Mouse (Mus musculus): ENCODE results near the gene Tmem198b. TPM values are rescaled to one million over a fixed set of nuclear protein-coding genes. Genes with fewer than 3 reads are reported as not detected.
"Not testable (repeated sequence)": the region's sequence is repeated elsewhere in the genome, so short reads cannot be mapped to it uniquely, and the experiment has no call there.

Gene Tmem198b
- 14.9 and 18.8 TPM in 2 replicates for polyA plus RNA-seq (2015; fragmentation: Nextera tagmentation; extraction: Ambion mirVana)

GRCm38 (mm10) chr10:128804271-128805091 lies at the start of gene Tmem198b:
Gene Tmem198b, minus strand, starts transcription at chr10:128804370.
- H3K9me3 ChIP-seq (replicated peaks) = no peaks in the 10 kb centered on the region
- WGBS = under 1% methylated on average over 28 of the region's 28 CpGs
- peaks cover 49% of the 10 kb centered on the region for H3K4me1 ChIP-seq (replicated peaks)
- H3K9ac ChIP-seq = peak within 1 kb of the TSS; percentile 85
- H3K27me3 ChIP-seq = no peaks in the 10 kb centered on the region
- peaks cover 25% of the 10 kb centered on the region; the same call in 1 of the 2 replicates for H3K36me3 ChIP-seq
- peak within 1 kb of the TSS; percentile 99 for H3K27ac ChIP-seq
- peak within 1 kb of the TSS; percentile 82 for H3K4me3 ChIP-seq
- ATAC-seq (replicated peaks; ENCODE audit: insufficient number of reproducible peaks, insufficient read depth, low FRiP score, low read depth) = peak; percentile 50
- peak within 1 kb of the TSS; percentile 93 for H3K4me2 ChIP-seq

- no peak for ATAC-seq (replicated peaks; ENCODE audit: insufficient number of reproducible peaks, insufficient read depth, low FRiP score, low read depth)
- Histone ChIP-seq H3K27ac (no peak overlapping the region), H3K9me3 (replicated peaks) (no peaks in the 10 kb centered on the region), H3K36me3 (peaks cover 61% of the 10 kb centered on the region), H3K27me3 (no peaks in the 10 kb centered on the region), H3K4me2 (no peak overlapping the region), H3K4me3 (no peak overlapping the region), H3K4me1 (replicated peaks) (no peaks in the 10 kb centered on the region), H3K9ac (no peak overlapping the region)
- WGBS = 82% methylated on average over 3 of the region's 3 CpGs
Observed at GRCm38 (mm10) chr10:128850339-128850738, 46.2 kb upstream of the Tmem198b start.

- ATAC-seq (replicated peaks; ENCODE audit: insufficient number of reproducible peaks, insufficient read depth, low FRiP score, low read depth) = no peak
- Histone ChIP-seq H3K9me3 (replicated peaks) (no peaks in the 10 kb centered on the region), H3K4me1 (replicated peaks) (0 out of 2 replicates have a peak, but pooled peaks cover 2% of the 10 kb centered on the region), H3K27me3 (no peaks in the 10 kb centered on the region), H3K36me3 (peaks cover 66% of the 10 kb centered on the region), H3K4me3 (no peak overlapping the region), H3K27ac (no peak overlapping the region), H3K9ac (no peak overlapping the region), H3K4me2 (no peak overlapping the region)
- WGBS = 71% methylated on average over 2 of the region's 2 CpGs
Observed at GRCm38 (mm10) chr10:128848426-128848825, 44.3 kb upstream of the Tmem198b start.

GRCm38 (mm10) chr10:128846664-128847063 lies 42.5 kb upstream of the Tmem198b start:
- no peak for ATAC-seq (replicated peaks; ENCODE audit: insufficient number of reproducible peaks, insufficient read depth, low FRiP score, low read depth)
- H3K9me3 ChIP-seq (replicated peaks) = no peaks in the 10 kb centered on the region
- WGBS = 96% methylated on average over 4 of the region's 4 CpGs
- peaks cover 74% of the 10 kb centered on the region for H3K36me3 ChIP-seq
- no peak overlapping the region for H3K4me3 ChIP-seq
- H3K9ac ChIP-seq = no peak overlapping the region
- H3K27me3 ChIP-seq = no peaks in the 10 kb centered on the region
- 0 out of 2 replicates have a peak, but pooled peaks cover 2% of the 10 kb centered on the region for H3K4me1 ChIP-seq (replicated peaks)
- no peak overlapping the region for H3K27ac ChIP-seq
- H3K4me2 ChIP-seq = no peak overlapping the region

GRCm38 (mm10) chr10:128845516-128845915 lies 41.3 kb upstream of the Tmem198b start:
- no peak overlapping the region for H3K9ac ChIP-seq
- no peak overlapping the region for H3K4me3 ChIP-seq
- no peak overlapping the region for H3K4me2 ChIP-seq
- 0 out of 2 replicates have a peak, but pooled peaks cover 2% of the 10 kb centered on the region for H3K4me1 ChIP-seq (replicated peaks)
- H3K36me3 ChIP-seq = peaks cover 81% of the 10 kb centered on the region
- no peak overlapping the region for H3K27ac ChIP-seq
- no peaks in the 10 kb centered on the region for H3K27me3 ChIP-seq
- WGBS = 76% methylated on average over 2 of the region's 2 CpGs
- no peak for ATAC-seq (replicated peaks; ENCODE audit: insufficient number of reproducible peaks, insufficient read depth, low FRiP score, low read depth)
- H3K9me3 ChIP-seq (replicated peaks) = no peaks in the 10 kb centered on the region

GRCm38 (mm10) chr10:128843260-128843659 lies 39.1 kb upstream of the Tmem198b start:
- Histone ChIP-seq H3K4me1 (replicated peaks) (0 out of 2 replicates have a peak, but pooled peaks cover 2% of the 10 kb centered on the region), H3K4me3 (no peak overlapping the region), H3K27me3 (no peaks in the 10 kb centered on the region), H3K4me2 (no peak overlapping the region), H3K36me3 (peaks cover 77% of the 10 kb centered on the region), H3K9ac (no peak overlapping the region), H3K27ac (no peak overlapping the region), H3K9me3 (replicated peaks) (no peaks in the 10 kb centered on the region)
- no peak for ATAC-seq (replicated peaks; ENCODE audit: insufficient number of reproducible peaks, insufficient read depth, low FRiP score, low read depth)
- 93% methylated on average over 5 of the region's 5 CpGs for WGBS

- H3K4me2 ChIP-seq = no peak overlapping the region
- H3K4me3 ChIP-seq = no peak overlapping the region
- H3K27ac ChIP-seq = no peak overlapping the region
- no peak overlapping the region for H3K9ac ChIP-seq
- H3K4me1 ChIP-seq (replicated peaks) = 0 out of 2 replicates have a peak, but pooled peaks cover 2% of the 10 kb centered on the region
- ATAC-seq (replicated peaks; ENCODE audit: insufficient number of reproducible peaks, insufficient read depth, low FRiP score, low read depth) = no peak
- H3K36me3 ChIP-seq = peaks cover 72% of the 10 kb centered on the region
- H3K9me3 ChIP-seq (replicated peaks) = no peaks in the 10 kb centered on the region
- H3K27me3 ChIP-seq = no peaks in the 10 kb centered on the region
Observed at GRCm38 (mm10) chr10:128840612-128841011, 36.4 kb upstream of the Tmem198b start.

GRCm38 (mm10) chr10:128839434-128839833 lies 35.3 kb upstream of the Tmem198b start:
- Histone ChIP-seq H3K36me3 (peaks cover 72% of the 10 kb centered on the region), H3K27ac (no peak overlapping the region), H3K27me3 (no peaks in the 10 kb centered on the region), H3K4me1 (replicated peaks) (no peaks in the 10 kb centered on the region), H3K9me3 (replicated peaks) (no peaks in the 10 kb centered on the region), H3K9ac (no peak overlapping the region), H3K4me2 (no peak overlapping the region), H3K4me3 (no peak overlapping the region)
- no peak for ATAC-seq (replicated peaks; ENCODE audit: insufficient number of reproducible peaks, insufficient read depth, low FRiP score, low read depth)

GRCm38 (mm10) chr10:128837400-128837799 lies 33.2 kb upstream of the Tmem198b start:
- Histone ChIP-seq H3K27ac (no peak overlapping the region), H3K9ac (no peak overlapping the region), H3K4me1 (replicated peaks) (no peaks in the 10 kb centered on the region), H3K9me3 (replicated peaks) (no peaks in the 10 kb centered on the region), H3K27me3 (no peaks in the 10 kb centered on the region), H3K4me2 (no peak overlapping the region), H3K4me3 (no peak overlapping the region), H3K36me3 (peaks cover 72% of the 10 kb centered on the region)
- no peak for ATAC-seq (replicated peaks; ENCODE audit: insufficient number of reproducible peaks, insufficient read depth, low FRiP score, low read depth)

- ATAC-seq (replicated peaks; ENCODE audit: insufficient number of reproducible peaks, insufficient read depth, low FRiP score, low read depth) = no peak
- H3K27me3 ChIP-seq = no peaks in the 10 kb centered on the region
- WGBS = 94% methylated on average over 9 of the region's 9 CpGs
- no peaks in the 10 kb centered on the region for H3K9me3 ChIP-seq (replicated peaks)
- no peak overlapping the region for H3K9ac ChIP-seq
- H3K4me1 ChIP-seq (replicated peaks) = peaks cover 13% of the 10 kb centered on the region
- peaks cover 15% of the 10 kb centered on the region for H3K36me3 ChIP-seq
- no peak overlapping the region for H3K4me3 ChIP-seq
- H3K4me2 ChIP-seq = no peak overlapping the region
- H3K27ac ChIP-seq = no peak overlapping the region
Observed at GRCm38 (mm10) chr10:128823821-128824220, 19.7 kb upstream of the Tmem198b start.

GRCm38 (mm10) chr10:128823087-128823486 lies 18.9 kb upstream of the Tmem198b start:
- 72% methylated on average over 4 of the region's 4 CpGs for WGBS
- H3K4me2 ChIP-seq = peak overlapping the region; percentile 72
- H3K36me3 ChIP-seq = peaks cover 23% of the 10 kb centered on the region
- H3K27ac ChIP-seq; ATAC-seq (replicated peaks; ENCODE audit: insufficient number of reproducible peaks, insufficient read depth, low FRiP score, low read depth); H3K27me3 ChIP-seq; H3K9me3 ChIP-seq (replicated peaks); H3K9ac ChIP-seq: not testable (repeated sequence)
- peak overlapping the region; percentile 96 for H3K4me3 ChIP-seq
- peaks cover 13% of the 10 kb centered on the region for H3K4me1 ChIP-seq (replicated peaks)

- H3K27me3 ChIP-seq = no peaks in the 10 kb centered on the region
- ATAC-seq (replicated peaks; ENCODE audit: insufficient number of reproducible peaks, insufficient read depth, low FRiP score, low read depth) = no peak
- H3K4me1 ChIP-seq (replicated peaks) = peaks cover 13% of the 10 kb centered on the region
- WGBS = 2% methylated on average over 13 of the region's 13 CpGs
- H3K4me2 ChIP-seq = peak overlapping the region; percentile 72
- no peaks in the 10 kb centered on the region for H3K9me3 ChIP-seq (replicated peaks)
- H3K27ac ChIP-seq = peak overlapping the region; percentile 73
- H3K4me3 ChIP-seq = peak overlapping the region; percentile 96
- H3K36me3 ChIP-seq = peaks cover 32% of the 10 kb centered on the region
- peak overlapping the region; percentile 90 for H3K9ac ChIP-seq
Observed at GRCm38 (mm10) chr10:128822135-128822534, 18.0 kb upstream of the Tmem198b start.

All from heart, embryonic 15.5 days (tissue).